Mouse (Mus musculus): ENCODE data around the gene Papln.

Gene Papln

DNA sequence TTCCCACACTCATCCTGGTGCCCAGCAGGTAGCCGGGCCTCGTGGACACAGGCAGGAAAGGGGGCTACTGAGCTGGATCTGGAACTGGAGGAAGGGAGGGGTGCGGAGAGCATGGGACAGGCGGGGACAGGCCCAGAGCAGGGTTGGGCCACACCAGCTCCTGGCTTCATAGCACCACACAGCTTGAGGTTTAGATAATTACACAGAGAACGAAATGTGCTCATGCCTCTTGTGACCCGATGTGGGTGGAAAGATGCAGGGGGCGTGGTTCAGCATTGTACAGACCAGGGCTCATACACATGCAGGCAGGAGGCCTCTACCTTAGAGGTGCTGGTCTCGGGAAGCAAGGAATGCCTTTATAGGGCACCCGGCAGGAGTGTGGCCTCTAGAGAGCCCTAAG lies 4.4 kb downstream of the Papln start:
- DNase-seq (ENCODE audit: inconsistent ontology term): peak; percentile 11

DNA sequence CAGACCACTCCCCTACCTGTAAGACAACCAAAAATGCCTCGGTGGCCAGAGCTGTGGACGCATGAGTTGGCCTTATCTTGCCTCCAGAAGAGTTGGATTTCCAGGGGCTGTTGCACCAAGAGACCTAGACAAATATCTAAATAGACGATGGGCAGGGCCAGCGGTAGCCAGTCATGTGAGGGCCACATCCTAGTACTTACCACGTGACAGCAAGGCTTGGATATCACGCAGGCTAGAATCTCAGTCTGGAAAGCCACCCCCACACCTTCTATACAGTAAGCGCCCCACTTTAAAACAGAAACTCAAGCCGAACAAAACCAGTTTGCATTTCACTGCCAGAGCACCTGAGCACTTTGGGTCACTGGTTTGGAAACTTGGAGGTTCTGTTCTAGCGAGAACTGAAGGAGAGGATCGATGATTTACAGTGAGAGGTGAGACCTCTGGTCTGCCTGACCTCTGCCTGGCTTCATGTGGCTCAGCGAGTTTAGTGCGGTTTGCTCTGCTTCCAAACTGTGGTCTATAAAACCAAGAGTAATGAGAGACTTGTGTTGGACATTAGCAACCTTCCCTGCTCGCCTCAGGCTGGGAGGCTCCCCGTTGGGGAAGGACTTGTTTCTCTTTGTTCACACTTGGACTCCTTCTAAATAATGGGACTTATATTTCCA lies 4.9 kb downstream of the Papln start:
- DNase-seq (ENCODE audit: inconsistent ontology term): no peak

DNA sequence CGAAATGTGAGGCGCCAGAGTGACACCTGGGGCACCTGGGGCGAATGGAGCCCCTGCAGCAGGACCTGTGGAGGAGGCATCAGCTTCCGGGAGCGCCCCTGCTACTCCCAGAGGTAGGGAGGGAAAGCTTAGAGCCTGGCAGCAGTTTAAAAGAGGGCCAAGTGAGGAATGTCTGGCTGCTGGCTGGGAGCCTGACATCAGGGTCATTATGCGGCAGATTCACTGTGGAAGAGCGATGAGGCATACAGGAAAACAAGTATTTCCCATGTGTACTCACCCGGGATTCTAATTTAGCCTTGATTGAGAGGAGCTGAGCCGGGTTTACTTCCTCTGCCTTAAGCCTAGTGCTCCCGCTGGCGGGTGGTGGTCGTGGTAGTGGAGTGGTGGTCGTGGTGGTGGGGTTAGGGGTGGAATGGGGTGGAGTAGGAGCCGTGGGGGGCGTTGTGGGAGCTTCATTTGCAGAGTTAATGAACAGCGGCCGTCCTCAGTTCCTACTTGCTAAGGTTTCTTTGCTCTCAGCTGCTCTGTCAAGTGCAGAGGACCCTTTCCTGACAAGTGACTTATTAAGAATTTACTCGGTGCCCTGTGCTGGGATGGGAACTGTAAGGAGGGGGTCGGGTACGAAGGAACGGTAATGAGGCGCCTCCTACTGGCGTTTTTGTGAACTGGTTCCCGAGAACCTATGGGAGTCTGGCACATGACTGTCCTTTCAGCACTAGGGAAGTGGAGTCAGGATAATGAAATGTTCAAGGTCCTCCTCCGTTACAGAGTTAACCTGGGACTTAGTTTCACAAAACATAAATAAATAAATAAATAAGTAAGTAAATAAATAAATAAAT lies 7.2 kb downstream of the Papln start:
- peak; percentile 79 for DNase-seq (ENCODE audit: inconsistent ontology term)

DNA sequence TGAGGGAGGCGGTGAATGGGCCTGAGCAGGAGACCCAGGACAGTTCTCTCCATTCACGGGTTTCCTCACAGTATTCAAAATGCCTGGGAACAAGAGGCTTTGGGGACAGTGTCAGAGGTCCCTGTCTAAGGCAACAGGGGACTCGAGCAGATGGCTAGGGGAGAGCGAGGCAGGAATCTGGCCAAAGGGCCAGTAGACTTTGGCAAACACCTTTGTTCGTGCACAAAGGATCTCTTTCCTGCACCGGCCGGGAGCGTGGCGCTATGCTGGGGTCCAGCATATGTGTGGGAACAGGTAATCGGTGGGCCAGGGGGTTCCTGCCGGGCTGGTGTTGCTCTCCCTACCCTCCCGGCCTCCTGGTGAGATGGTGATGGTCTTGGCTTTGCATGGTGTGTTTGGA lies 12.2 kb downstream of the Papln start:
- no peak for DNase-seq (ENCODE audit: inconsistent ontology term)

DNA sequence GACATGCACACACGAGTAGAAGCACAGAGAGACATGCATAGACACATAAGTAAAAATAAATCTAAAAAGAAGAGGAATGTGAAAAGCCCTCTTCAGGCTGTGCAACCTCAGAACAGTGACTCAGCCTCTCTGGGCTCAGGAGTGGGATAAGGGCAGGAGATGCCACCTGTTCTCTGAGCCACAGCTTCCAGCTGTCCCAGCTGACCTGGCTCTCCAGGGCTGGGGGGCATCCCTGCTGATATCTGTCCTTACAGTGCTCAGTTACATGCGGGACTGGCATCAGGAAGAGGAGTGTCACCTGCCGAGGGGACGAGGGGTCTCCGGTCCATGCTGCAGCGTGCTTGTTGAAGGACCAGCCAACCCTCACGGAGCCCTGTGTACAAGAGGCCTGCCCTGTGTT lies 13.3 kb downstream of the Papln start:
- no peak for DNase-seq (ENCODE audit: inconsistent ontology term)

DNA sequence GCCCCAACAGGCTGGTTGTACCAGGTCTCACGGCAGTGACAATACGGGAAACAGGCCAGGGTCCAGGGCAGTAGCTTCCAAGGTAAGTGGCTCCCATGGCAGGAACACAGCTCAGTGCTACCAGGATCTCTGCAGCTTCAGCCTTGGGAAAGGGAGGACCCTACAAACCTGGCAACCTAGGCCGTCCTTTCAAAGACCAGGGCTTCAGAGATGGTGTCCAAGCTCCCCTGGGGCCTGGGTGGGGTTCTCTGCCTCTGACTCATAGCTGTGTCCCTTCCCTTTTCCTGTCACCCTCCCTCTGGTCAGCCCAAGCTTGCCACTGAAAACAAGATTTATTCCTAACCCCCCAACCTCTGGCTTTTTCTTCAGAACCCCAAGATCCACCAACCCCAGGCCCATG lies 16.7 kb downstream of the Papln start:
- no peak for DNase-seq (ENCODE audit: inconsistent ontology term)

DNA sequence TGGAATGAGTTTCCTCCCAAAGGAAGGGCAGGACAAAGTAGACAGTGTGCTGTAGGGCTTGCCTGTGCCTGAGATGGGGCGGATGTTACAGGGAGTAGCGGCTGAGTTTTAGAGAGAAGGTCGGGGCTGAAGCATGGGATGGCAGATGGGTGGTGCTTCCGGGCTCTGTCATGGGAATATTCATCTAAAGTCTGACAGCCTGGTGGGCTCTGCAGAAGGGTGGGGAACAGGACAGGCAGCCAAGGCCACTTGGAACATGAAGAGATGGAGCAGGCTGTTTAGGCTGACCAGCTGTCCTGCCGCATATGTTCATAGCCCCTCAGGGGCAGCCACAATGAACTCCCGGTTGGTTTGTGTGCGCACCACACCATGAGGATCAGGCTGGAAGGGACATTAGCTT lies 17.8 kb downstream of the Papln start:
- no peak for DNase-seq (ENCODE audit: inconsistent ontology term)

DNA sequence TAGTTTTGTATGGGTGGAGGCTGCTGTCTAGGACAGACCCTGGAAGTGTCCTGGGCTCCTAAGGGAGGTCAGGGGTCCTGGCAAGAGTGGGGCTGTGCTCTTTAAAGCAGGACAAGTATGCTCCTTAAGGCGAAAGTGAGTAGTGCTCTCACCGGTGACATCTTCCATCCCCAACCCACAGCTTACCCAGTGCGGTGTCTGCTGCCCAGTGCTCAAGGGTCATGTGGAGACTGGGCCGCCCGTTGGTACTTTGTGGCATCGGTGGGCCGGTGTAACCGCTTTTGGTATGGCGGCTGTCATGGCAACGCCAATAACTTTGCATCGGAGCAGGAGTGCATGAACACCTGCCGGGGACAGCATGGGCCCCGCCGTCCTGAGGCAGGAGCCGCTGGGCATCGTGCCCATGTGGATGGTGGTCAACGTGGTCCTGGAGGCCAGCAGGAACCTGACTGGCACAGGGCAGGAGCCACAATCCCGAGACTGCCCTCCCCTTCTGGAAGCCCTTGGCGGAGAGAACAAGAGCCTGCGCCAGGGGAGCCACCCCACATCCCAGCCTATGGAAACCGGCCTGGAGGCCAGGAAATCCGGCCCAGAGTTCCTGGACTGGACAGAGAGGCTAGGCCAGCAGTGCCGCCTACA lies 18.3 kb downstream of the Papln start:
- no peak for DNase-seq (ENCODE audit: inconsistent ontology term)

DNA sequence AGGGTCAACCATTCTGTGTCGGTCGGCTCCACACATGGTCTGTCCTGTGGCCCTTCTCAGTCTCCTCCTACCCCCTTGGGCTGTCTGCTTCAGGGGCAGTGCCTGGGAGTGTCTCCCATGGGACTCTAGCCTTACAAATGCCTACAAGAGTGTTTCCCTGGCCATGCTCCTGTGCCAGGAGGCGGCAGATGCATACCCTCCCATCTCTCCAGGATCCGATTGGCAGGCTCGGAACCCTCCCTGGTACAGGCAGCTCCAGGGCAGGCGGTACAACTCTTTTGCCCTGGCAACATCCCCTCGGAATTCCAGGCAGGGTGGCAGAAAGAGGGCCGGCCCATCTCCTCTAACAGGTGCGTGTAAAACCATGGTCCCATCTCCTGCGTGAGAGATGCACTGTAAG lies 19.2 kb downstream of the Papln start:
- DNase-seq (ENCODE audit: inconsistent ontology term): no peak

DNA sequence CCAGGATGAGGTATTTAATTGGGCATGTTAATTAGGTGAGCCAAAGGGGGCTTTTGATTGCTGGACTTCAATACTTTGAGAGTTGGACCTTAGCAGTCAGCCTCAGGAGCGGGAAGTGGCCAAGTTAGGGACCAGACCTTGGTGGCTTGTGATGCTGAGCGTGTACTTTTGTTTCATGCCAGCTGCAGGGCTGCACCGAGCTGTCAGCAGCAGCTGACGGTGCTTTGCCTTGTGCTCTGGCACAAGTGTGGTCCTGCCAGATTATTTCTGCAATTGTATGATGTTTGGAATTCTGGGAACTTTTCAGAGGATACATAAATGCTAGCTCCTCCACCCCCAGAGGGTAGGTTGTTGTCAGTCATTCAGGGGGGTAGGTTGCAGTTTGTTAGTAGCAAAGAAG lies 21.9 kb downstream of the Papln start:
- no peak for DNase-seq (ENCODE audit: inconsistent ontology term)

DNA sequence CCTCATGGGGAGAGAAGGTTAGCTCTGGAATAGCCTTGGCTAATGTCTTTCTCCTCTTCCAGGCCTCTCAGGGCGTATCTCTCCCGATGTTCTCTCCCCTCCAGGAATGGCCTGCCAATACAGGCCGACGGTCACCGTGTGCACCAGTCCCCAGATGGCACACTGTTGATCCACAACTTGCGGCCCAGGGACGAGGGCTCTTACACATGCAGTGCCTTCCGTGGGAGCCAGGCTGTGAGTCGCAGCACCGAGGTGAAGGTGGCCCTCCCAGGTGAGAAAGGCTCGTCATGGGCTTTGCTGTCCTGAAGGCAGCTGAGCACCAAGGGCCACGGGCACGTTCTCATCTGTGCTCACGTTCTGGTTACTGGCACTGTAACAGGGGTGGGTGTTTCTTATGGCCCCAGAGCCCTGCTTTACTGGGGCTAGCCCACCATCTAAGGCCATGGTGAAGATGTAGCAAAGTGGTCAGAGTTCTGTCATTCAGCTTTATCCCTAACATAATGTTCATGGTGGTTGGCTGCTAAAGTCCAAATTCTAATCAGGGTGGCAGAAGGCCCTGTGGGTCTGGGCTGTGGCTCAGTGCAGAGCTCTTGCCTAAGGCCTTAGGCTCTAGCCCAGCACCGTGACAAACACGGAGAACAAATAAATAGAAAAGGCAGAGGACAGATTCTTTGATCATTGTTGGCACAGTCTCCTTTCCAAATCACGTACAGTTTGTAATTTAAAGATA lies 25.8 kb downstream of the Papln start:
- DNase-seq (ENCODE audit: inconsistent ontology term): no peak

DNA sequence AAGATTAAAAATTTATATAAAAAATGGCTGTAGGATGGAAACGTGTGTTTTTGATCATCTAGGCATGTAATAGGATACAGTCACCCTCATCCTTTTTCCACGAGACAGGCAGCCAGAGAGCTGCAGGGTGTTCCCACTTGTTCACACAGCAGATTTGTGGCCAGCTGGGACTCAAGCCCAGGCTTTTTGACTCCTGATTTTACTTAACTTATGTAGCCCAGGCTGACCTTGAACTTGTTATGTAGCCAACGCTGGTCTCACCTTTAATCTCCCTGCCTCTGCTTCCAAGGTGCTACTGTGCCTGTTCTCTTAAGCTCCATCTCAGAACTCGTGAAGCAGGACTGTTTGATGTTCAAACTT lies 26.3 kb downstream of the Papln start:
- no peak for DNase-seq (ENCODE audit: inconsistent ontology term)

DNA sequence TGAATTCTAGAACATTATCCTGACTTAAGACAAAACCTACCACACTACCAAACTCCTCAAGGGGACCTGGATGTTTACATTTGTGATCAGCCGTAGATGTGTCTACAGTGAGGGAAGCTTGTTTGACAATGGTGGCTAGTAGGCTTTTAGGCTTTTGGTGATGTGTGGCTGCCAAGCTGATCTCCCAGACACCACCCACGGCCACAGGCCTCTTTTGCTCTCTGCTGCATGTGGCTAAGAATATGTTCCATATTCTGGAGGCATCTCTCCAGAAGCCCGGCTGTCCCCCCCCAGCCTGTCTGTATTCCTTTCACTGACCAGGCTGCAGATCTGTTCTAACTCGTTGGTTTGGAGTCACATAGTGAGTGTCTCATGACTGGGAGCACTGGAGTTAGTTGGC lies 27.3 kb downstream of the Papln start:
- no peak for DNase-seq (ENCODE audit: inconsistent ontology term)

DNA sequence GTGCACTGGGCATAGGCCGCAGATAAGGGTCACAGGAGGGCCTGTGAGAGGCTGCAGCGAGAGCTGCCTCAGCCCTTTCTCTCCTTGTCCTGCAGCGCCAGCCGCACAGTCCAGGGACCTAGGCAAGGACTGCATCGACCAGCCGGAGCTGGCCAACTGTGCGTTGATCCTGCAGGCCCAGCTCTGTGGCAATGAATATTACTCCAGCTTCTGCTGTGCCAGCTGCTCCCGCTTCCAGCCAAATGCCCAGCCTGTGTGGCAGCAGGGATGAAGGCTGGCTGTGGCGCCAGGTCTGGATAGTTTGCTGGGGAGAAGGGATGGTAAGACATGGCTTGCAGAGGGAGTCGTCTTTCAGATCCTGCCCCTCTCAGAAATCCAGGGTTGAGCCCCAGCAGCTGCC lies 28.3 kb downstream of the Papln start:
- DNase-seq (ENCODE audit: inconsistent ontology term): no peak

DNA sequence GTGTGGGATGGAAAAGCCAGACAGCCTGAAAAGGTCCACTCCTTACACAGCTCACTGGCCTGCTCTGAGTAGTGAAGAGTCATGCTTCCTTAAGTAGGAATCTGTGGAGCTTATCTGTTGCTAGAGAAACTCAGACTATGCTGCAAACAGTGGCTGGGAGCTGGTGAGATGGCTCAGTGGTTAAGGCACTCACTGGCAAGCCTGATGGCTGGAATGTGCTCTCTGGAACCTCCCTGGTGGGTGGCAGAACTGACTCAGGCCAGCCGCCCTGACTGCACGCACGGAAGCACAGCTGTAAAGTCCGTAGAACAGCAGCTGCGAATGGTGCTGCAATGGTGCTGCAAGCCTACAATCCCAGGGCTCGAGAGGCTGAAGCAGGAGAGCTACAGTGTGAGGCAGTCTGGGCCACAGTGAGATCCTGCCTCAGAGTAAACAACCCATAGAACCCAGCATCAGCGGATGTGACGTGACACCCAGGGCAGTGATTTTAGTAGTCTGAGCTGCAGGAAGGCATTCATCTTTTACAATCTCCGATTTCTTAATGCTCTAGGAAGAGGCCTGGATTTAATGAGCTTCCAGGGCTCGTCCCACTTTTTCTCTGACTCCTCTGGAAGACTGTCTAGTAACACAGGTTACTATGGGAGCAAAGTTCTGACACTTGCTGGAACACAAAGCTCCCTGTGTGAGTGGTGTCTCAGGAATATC lies 29.4 kb downstream of the Papln start:
- peak; percentile 45 for DNase-seq (ENCODE audit: inconsistent ontology term)

DNA sequence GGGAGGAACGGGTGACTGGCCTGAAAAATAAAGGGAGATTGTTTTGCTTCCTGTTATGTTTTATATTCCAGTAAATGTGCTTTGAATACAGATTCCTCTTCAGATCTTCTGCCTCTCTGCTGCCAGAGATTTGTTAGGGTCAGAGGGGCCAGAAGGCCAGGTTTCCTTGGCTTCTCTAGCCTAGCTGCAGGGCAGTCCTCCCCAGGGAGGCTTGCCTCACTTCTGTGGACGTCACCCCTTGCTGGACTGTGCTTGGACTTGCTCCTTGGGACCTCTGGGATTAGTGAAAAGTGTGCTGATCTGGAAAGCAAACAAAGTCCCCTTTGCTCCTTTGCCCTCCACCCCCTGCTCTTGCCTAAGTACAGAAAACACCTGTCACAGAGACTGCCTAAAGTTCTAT lies 31.6 kb downstream of the Papln start:
- no peak for DNase-seq (ENCODE audit: inconsistent ontology term)

DNA sequence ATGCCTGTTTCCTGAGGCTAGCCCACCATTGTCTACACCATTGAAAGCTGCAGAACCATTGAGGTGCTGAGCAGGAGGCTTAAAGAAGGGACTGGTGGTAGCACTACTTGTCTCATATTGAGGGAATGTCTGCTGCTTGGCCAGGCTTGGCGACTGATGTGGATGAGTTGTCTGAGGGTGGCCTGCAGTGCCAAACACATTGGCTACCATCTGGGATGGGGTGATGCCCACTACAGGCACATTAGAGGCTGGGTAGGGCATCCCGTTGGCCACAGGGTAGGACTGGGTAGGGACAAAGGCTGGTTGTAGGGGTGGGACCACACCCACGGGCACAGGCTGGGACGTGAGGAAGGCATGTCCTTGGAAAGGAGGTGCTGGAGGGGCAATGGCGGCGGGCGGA lies 32.2 kb downstream of the Papln start:
- DNase-seq (ENCODE audit: inconsistent ontology term): no peak

DNA sequence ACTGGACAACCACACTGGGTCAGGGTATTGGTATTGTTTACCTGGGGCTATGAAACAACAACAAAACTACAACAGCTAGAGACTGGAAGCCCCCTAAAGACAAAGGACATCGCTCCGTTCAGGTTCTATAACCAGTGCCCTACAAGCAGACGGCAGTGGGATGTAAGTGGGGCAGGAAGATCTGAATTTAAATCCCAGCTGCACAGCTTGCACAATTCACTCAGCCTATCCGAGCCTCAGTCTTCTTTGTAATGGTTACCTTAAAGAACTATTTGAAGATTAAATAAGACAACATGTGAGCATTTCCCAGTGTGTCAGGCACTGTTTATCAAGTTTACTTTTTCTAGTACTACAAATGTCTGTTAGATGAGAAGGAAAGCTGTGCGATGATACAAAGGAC lies 34.9 kb downstream of the Papln start:
- no peak for DNase-seq (ENCODE audit: inconsistent ontology term)

DNA sequence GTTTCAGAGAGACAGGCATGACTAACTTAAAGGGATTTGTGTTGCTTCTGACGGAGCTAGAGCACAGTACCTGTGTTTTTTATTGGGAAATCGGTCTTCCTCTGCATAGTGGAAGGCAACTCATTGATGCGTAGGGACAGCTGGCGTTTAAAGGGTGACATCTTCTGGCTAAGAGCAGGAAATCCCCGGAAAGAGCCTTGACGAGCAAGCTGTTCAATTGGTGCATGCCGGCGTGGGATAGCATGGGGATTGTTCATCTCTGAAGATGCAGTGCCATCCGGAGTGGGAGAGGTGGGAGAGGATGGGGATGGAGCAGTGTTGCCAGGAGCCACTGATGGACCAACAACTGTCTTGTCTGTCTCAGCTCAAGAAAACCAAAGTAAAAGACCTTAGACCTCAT lies 37.5 kb downstream of the Papln start:
- DNase-seq (ENCODE audit: inconsistent ontology term): peak; percentile 40

DNA sequence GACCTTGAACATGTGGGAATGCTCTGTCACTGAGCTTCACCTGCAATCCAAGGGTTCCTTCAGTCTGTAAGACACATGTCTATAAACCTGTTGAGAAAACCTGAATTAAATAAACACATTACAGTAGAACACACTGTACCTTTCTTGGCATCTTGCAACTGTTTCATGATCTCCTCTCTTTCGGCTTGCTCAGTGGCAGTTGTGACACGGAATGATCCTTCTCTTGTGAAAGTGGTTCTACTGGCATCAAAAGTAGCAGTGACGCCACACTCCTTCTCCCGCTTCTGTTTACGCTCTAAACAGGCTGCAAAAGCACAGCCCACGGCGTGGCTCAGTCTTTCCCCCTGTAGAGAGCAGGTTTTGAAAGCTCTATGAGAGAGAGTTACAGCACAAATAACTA lies 40.2 kb downstream of the Papln start:
- no peak for DNase-seq (ENCODE audit: inconsistent ontology term)

DNA sequence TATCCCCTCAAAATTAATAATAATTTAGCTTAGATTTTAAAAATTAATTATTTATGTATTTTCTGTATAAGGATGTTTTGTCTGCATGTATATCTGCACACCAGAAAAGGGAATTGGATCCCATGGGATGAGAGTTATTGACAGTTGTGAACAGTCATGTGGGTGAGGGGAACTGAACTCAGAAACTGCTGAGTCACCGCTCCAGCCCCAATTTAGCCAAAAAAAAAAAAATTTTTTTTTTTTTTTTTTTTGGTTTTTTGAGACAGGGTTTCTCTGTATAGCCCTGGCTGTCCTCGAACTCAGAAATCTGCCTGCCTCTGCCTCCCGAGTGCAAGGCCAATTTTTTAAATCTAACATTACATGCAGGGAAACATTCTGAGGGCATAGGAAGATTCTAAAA lies 48.5 kb downstream of the Papln start:
- no peak for DNase-seq (ENCODE audit: inconsistent ontology term)

DNA sequence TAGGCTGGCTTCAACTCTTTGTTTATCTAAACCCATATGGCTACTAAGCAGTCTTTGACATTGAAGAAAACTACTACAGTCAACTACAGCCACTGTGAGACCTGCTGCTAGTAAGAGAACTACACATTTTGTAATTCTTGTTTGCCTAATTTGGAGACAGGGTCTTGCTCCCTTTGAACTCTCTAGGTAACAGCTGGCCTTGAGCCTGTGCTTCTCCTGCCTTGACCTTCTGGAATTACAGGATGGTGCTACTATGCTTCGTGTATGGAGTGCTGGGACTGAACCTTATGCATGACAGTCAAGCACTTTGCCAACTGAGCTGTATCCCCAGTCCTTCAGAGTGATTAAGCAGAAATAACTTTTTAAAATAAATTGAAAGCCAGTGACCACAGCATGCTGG lies 53.2 kb downstream of the Papln start:
- no peak for DNase-seq (ENCODE audit: inconsistent ontology term)

Data from Muller cell, postnatal 12 days (primary cell).